Mouse (Mus musculus): ENCODE data around the gene Gm26566. TPM values are rescaled to one million over a fixed set of nuclear protein-coding genes. Genes with fewer than 3 reads are reported as not detected.

The Gm26566 gene
- polyA plus RNA-seq, 1 experiment = 2.0 TPM

DNA sequence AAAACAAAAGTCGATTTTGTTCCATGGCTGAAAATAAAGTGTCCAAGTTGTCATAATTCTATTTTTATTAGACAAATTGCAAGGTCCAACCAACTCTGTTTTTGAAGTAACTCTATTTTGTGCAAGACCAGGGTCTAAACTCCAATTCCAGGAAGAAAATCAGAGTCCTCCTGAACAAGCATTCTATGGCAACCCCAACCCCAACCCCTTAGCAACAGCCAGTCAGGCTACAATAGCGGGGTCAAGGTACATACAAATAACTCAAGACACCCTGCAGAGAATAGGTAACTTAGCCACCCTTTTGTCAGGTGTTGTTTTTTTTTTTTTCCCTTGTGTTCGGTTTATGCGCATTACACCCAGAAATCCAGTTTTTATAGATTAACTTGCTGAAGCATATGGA is 23.9 kb upstream of the Gm26566 start:
- no peak overlapping the region for H3ac ChIP-seq (ENCODE audit: control insufficient read depth, insufficient read length)
- H3K27me3 ChIP-seq (ENCODE audit: control insufficient read depth, insufficient read depth, insufficient read length) = peaks cover 7% of the 10 kb centered on the region
- no peaks in the 10 kb centered on the region for H3K79me2 ChIP-seq (ENCODE audit: control insufficient read depth, insufficient read depth)
- no peak overlapping the region for H3K4me3 ChIP-seq
- H3K36me3 ChIP-seq (ENCODE audit: control insufficient read depth, insufficient read depth) = no peaks in the 10 kb centered on the region
- no peak for TF ChIP-seq POLR2AphosphoS2 (IDR thresholded peaks at IDR 0.05; ENCODE audit: insufficient read length, low read depth)
- TF ChIP-seq MYOG (IDR thresholded peaks at IDR 0.05; ENCODE audit: control insufficient read depth in 1 of 3, insufficient read depth in 1 of 3, insufficient read length in 2 of 3, low read depth in 2 of 3) = no peak
- no peak for TF ChIP-seq USF1 (IDR thresholded peaks at IDR 0.05; ENCODE audit: low read depth)
- no peak for TF ChIP-seq CEBPB (IDR thresholded peaks at IDR 0.05; ENCODE audit: insufficient read depth, poor library complexity, severe bottlenecking)
- H3K4me2 ChIP-seq (ENCODE audit: low read depth) = no peak overlapping the region

DNA sequence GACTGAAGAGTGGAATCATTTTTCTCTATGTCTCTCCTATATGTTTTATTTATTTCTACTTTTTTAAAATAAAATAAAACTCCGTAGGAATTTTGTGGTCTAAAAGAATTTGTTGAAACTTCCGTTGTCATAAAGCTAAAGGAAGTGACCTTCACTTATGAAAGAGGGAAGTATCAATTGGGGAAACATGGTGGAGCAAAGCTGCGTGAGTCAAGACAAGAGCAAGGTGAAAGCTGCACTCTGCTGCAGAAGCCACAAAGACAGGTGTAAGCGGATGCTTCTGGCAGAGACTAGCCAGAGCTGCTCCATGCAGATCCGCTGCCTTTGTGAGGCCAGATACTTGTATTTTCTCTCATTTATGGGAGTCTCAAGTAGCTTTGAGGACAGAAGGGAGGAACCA is 22.8 kb upstream of the Gm26566 start:
- Histone ChIP-seq H3K79me2 (ENCODE audit: control insufficient read depth, insufficient read depth) (no peaks in the 10 kb centered on the region), H3K4me2 (ENCODE audit: low read depth) (no peak overlapping the region), H3K27me3 (ENCODE audit: control insufficient read depth, insufficient read depth, insufficient read length) (peaks cover 7% of the 10 kb centered on the region), H3ac (ENCODE audit: control insufficient read depth, insufficient read length) (no peak overlapping the region), H3K36me3 (ENCODE audit: control insufficient read depth, insufficient read depth) (no peaks in the 10 kb centered on the region), H3K4me3 (no peak overlapping the region)
- TF ChIP-seq MYOG (IDR thresholded peaks at IDR 0.05; ENCODE audit: control insufficient read depth in 1 of 3, insufficient read depth in 1 of 3, insufficient read length in 2 of 3, low read depth in 2 of 3) (no peak), CEBPB (IDR thresholded peaks at IDR 0.05; ENCODE audit: insufficient read depth, poor library complexity, severe bottlenecking) (no peak), TCF3 (IDR thresholded peaks at IDR 0.05; ENCODE audit: insufficient read length, low read depth) (no peak), MAX (IDR thresholded peaks at IDR 0.05; ENCODE audit: low read depth) (no peak), SRF (IDR thresholded peaks at IDR 0.05; ENCODE audit: control insufficient read depth, insufficient read length, low read depth) (no peak), REST (IDR thresholded peaks at IDR 0.05; ENCODE audit: insufficient read depth, insufficient read length) (no peak), USF1 (IDR thresholded peaks at IDR 0.05; ENCODE audit: low read depth) (no peak), POLR2A (IDR thresholded peaks at IDR 0.05; ENCODE audit: insufficient read length, low read depth) (no peak), TCF12 (IDR thresholded peaks at IDR 0.05; ENCODE audit: insufficient read depth, poor library complexity, severe bottlenecking) (no peak), E2F4 (IDR thresholded peaks at IDR 0.05; ENCODE audit: insufficient read depth) (no peak), MYOD1 (IDR thresholded peaks at IDR 0.05; ENCODE audit: control insufficient read depth in 1 of 3, insufficient read length in 2 of 3, low read depth in 2 of 3) (no peak), POLR2AphosphoS2 (IDR thresholded peaks at IDR 0.05; ENCODE audit: insufficient read length, low read depth) (no peak)

DNA sequence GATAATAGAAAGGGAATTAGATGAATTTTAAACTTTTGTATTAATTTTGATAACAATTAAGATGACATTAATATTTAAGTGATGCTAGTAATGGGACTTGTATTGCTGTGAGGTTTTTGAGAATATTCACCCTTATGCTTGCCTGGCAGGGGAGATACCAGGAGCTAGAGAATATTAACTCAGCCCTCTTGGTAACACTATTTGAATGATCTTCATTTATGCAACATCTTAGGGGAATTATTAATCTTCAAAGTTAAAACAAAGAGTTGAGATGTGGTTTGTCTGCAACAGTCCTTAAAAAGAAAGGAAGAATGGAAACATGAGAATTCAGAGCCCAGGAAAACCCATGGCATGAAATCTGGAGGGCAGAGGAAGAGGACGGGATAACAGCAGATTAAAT is 22.3 kb upstream of the Gm26566 start:
- Histone ChIP-seq H3K79me2 (ENCODE audit: control insufficient read depth, insufficient read depth) (no peaks in the 10 kb centered on the region), H3K27me3 (ENCODE audit: control insufficient read depth, insufficient read depth, insufficient read length) (peaks cover 3% of the 10 kb centered on the region), H3K4me3 (no peak overlapping the region), H3K4me2 (ENCODE audit: low read depth) (no peak overlapping the region), H3ac (ENCODE audit: control insufficient read depth, insufficient read length) (no peak overlapping the region), H3K36me3 (ENCODE audit: control insufficient read depth, insufficient read depth) (no peaks in the 10 kb centered on the region)
- TF ChIP-seq E2F4 (IDR thresholded peaks at IDR 0.05; ENCODE audit: insufficient read depth) = no peak
- TF ChIP-seq USF1 (IDR thresholded peaks at IDR 0.05; ENCODE audit: low read depth) = no peak
- TF ChIP-seq MYOG (IDR thresholded peaks at IDR 0.05; ENCODE audit: control insufficient read depth in 1 of 3, insufficient read depth in 1 of 3, insufficient read length in 2 of 3, low read depth in 2 of 3) = no peak
- no peak for TF ChIP-seq TCF12 (IDR thresholded peaks at IDR 0.05; ENCODE audit: insufficient read depth, poor library complexity, severe bottlenecking)

DNA sequence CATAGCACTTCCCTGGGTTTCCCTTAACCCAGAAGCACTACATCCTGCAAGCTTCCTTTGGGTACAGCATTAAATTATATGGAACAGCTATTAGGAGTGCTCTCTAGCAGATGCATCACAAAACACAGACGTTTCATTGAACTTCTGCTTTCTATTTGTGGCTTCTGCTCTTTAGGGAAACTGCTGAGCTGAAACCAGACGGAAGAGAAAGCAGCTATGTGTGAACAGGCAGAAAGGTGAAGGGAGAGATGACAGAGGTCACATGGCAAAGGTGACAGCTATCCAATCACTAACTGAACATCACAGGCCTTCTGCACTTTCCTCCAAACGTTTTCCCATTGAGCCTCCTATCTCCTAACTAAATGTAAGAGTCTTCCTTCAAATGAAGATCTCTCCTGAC is 15.7 kb upstream of the Gm26566 start:
- Histone ChIP-seq H3K36me3 (ENCODE audit: control insufficient read depth, insufficient read depth) (no peaks in the 10 kb centered on the region), H3ac (ENCODE audit: control insufficient read depth, insufficient read length) (no peak overlapping the region), H3K79me2 (ENCODE audit: control insufficient read depth, insufficient read depth) (no peaks in the 10 kb centered on the region), H3K27me3 (ENCODE audit: control insufficient read depth, insufficient read depth, insufficient read length) (no peaks in the 10 kb centered on the region), H3K4me3 (no peak overlapping the region), H3K4me2 (ENCODE audit: low read depth) (no peak overlapping the region)
- TF ChIP-seq CEBPB (IDR thresholded peaks at IDR 0.05; ENCODE audit: insufficient read depth, poor library complexity, severe bottlenecking) (no peak), MAX (IDR thresholded peaks at IDR 0.05; ENCODE audit: low read depth) (no peak), POLR2AphosphoS2 (IDR thresholded peaks at IDR 0.05; ENCODE audit: insufficient read length, low read depth) (no peak), MYOD1 (IDR thresholded peaks at IDR 0.05; ENCODE audit: control insufficient read depth in 1 of 3, insufficient read length in 2 of 3, low read depth in 2 of 3) (no peak), TCF3 (IDR thresholded peaks at IDR 0.05; ENCODE audit: insufficient read length, low read depth) (no peak), MYOG (IDR thresholded peaks at IDR 0.05; ENCODE audit: control insufficient read depth in 1 of 3, insufficient read depth in 1 of 3, insufficient read length in 2 of 3, low read depth in 2 of 3) (no peak), TCF12 (IDR thresholded peaks at IDR 0.05; ENCODE audit: insufficient read depth, poor library complexity, severe bottlenecking) (no peak), POLR2A (IDR thresholded peaks at IDR 0.05; ENCODE audit: insufficient read length, low read depth) (no peak), REST (IDR thresholded peaks at IDR 0.05; ENCODE audit: insufficient read depth, insufficient read length) (no peak), E2F4 (IDR thresholded peaks at IDR 0.05; ENCODE audit: insufficient read depth) (no peak), USF1 (IDR thresholded peaks at IDR 0.05; ENCODE audit: low read depth) (no peak)

DNA sequence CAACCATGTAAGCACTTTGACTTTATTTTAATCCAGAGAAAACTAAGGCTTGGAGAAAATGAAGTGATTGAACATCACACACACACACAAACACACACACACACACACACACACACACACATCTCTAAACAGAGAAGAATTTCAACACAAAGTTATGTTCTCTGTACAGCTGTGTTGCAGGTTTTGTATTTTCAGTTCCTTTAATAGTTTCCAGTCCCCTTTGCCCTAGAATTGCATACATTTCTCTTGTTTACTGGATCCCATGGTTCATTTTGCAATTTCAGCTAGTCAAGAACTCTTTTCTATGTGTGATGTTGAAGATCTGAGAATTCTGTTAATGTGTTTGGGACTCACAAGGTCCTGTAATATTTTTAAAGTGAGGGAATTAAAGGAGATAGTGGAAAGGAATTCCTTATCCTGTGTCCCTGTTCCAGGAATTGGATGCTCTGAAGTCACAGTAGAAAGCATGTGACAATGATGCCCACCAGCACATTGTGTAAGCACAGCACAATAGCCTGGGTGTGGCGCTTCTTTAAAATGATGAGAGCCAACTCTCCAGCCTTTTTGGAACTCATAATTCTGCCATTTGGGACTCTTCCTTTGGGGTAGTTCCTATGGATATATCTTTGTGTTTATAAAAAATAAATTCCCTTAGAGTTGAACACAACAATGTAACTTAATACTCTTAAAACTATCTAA is 14.3 kb upstream of the Gm26566 start:
- Histone ChIP-seq H3K4me2 (ENCODE audit: low read depth) (no peak overlapping the region), H3K36me3 (ENCODE audit: control insufficient read depth, insufficient read depth) (no peaks in the 10 kb centered on the region), H3K79me2 (ENCODE audit: control insufficient read depth, insufficient read depth) (no peaks in the 10 kb centered on the region), H3ac (ENCODE audit: control insufficient read depth, insufficient read length) (no peak overlapping the region), H3K4me3 (no peak overlapping the region), H3K27me3 (ENCODE audit: control insufficient read depth, insufficient read depth, insufficient read length) (no peaks in the 10 kb centered on the region)
- TF ChIP-seq POLR2AphosphoS2 (IDR thresholded peaks at IDR 0.05; ENCODE audit: insufficient read length, low read depth) (no peak), CEBPB (IDR thresholded peaks at IDR 0.05; ENCODE audit: insufficient read depth, poor library complexity, severe bottlenecking) (no peak)

Data from myocyte (in vitro differentiated cells).